Mouse (Mus musculus) embryo, embryonic 11.5 days (tissue): ENCODE results near the gene Galnt16.
A peak's percentile ranks its signal among the peaks of the same experiment; 100 is the strongest.

Experiments
- DNase-seq: peaks from one replicate; pipeline ENCODE4 v3.0.0-alpha.2; 2012; ENCODE audit warnings: low read depth, low spot score

Gene Galnt16

GRCm38 (mm10) chr12:80595968-80596367, 77.9 kb downstream of the Galnt16 start:
- no peak for DNase-seq

- no peak for DNase-seq
Measured at GRCm38 (mm10) chr12:80598236-80598635, 80.2 kb downstream of the Galnt16 start.

GRCm38 (mm10) chr12:80598756-80599155, 80.7 kb downstream of the Galnt16 start:
- DNase-seq, result no peak

GRCm38 (mm10) chr12:80601597-80602269, 83.7 kb downstream of the Galnt16 start:
- DNase-seq, result no peak

- no peak for DNase-seq
Measured at GRCm38 (mm10) chr12:80602432-80602831, 84.4 kb downstream of the Galnt16 start.

- no peak for DNase-seq
Measured at GRCm38 (mm10) chr12:80603566-80603965, 85.5 kb downstream of the Galnt16 start.

GRCm38 (mm10) chr12:80604218-80604617, 86.1 kb downstream of the Galnt16 start:
- DNase-seq, result no peak

GRCm38 (mm10) chr12:80608576-80608975, 90.5 kb downstream of the Galnt16 start:
- DNase-seq, result no peak

- no peak for DNase-seq
Measured at GRCm38 (mm10) chr12:80609928-80610327, 91.9 kb downstream of the Galnt16 start.

GRCm38 (mm10) chr12:80612113-80612791, 94.2 kb downstream of the Galnt16 start:
- no peak for DNase-seq

GRCm38 (mm10) chr12:80615371-80616257, 97.5 kb downstream of the Galnt16 start:
- DNase-seq, result no peak

GRCm38 (mm10) chr12:80620501-80620900, 102.4 kb downstream of the Galnt16 start:
- DNase-seq, result no peak

- DNase-seq, result no peak
Measured at GRCm38 (mm10) chr12:80631790-80632189, 113.7 kb downstream of the Galnt16 start.

GRCm38 (mm10) chr12:80642725-80643692, 124.9 kb downstream of the Galnt16 start:
- peak; percentile 35 for DNase-seq

GRCm38 (mm10) chr12:80643693-80644505, 125.8 kb downstream of the Galnt16 start, which contains the start of the genes Slc39a9 and Erh:
Slc39a9 (plus strand) TSS chr12:80643883.
Erh (minus strand) TSS chr12:80644341.
- DNase-seq, result peak; percentile 90

GRCm38 (mm10) chr12:80644506-80644868, 126.4 kb downstream of the Galnt16 start:
- DNase-seq, result no peak

- no peak for DNase-seq
Measured at GRCm38 (mm10) chr12:80646377-80646776, 128.3 kb downstream of the Galnt16 start.

GRCm38 (mm10) chr12:80653951-80654658, 136.0 kb downstream of the Galnt16 start:
- no peak for DNase-seq

GRCm38 (mm10) chr12:80654659-80655025, 136.6 kb downstream of the Galnt16 start:
- DNase-seq, result no peak

- DNase-seq, result no peak
Measured at GRCm38 (mm10) chr12:80658661-80659060, 140.6 kb downstream of the Galnt16 start.
